Mouse (Mus musculus) liver, adult (tissue): ENCODE results near the gene Gak.

Experiments used
- GATA4 ChIP-seq: IDR thresholded peaks from 2 replicates; pipeline ENCODE4 v1.6.1; 2014; ENCODE audit warnings: mild to moderate bottlenecking, low read length; ENCODE audit not compliant: insufficient replicate concordance

The Gak gene

DNA sequence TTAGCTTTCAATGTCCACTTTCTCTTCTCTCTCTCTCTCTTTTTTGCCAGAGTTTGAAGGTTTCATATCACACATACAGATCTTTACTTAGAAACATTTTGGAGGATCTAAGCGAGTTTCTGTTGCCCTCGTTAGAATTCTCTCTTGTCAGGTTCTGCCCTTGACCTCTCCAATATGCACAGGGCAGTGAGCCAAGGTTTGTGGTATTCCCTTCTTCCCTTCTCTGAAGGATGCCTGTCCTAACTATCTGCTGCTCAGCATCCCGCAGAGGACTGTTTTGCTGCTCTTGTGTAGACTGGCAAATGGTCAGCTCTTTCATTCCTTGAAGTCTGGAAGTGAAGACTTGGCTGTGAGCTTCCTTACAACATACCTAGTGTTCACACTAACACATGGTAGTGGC lies 65.2 kb downstream of the Gak start:
- TF ChIP-seq GATA4 = no peak

GRCm38 (mm10) chr5:108562483-108562882 lies 67.1 kb downstream of the Gak start:
- no peak for TF ChIP-seq GATA4

GRCm38 (mm10) chr5:108556986-108557385 lies 72.6 kb downstream of the Gak start:
- TF ChIP-seq GATA4 = no peak

DNA sequence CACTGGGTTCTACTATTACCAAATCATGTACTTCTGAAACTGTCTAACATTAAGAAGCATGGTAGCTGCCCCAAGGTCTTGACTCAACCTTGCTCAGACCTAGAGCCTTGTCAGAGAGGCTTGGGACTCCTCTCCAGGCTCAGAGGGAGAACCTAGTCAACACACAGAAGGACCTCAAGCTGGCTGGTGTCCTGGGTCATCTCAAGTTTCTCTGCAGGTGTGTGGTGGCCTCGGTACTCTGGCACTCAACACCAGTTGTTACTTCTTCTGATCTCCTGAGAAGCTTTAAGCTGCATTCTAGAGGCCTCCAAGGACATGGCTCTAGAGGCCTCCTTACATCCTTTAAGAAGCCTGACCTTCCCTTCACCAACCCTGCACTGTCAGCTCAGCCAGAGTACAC lies 75.5 kb downstream of the Gak start:
- TF ChIP-seq GATA4 = no peak

DNA sequence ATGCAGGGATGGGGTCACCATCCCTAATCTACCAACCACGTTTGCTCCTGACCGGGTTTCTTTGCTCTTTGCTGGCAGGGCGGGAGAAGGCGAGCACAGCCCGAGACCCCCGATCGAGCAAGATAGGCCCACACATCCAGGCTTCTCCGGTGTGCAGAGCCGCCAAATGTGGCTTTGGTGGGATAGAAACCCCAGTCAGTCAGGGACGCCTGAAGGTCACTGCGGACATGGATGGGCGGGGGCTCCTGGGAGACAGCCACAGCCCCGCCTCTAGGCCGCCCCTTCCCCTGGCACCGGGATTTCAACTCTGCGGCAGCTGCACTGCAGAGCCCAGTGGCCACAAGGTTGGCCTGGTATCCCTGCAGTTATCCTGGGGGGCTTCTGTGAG lies 79.4 kb downstream of the Gak start:
- TF ChIP-seq GATA4 = no peak

GRCm38 (mm10) chr5:108549489-108550206 lies 79.9 kb downstream of the Gak start, which contains the start of gene Cplx1:
Gene Cplx1, minus strand, starts transcription at chr5:108550024.
- TF ChIP-seq GATA4 = no peak

DNA sequence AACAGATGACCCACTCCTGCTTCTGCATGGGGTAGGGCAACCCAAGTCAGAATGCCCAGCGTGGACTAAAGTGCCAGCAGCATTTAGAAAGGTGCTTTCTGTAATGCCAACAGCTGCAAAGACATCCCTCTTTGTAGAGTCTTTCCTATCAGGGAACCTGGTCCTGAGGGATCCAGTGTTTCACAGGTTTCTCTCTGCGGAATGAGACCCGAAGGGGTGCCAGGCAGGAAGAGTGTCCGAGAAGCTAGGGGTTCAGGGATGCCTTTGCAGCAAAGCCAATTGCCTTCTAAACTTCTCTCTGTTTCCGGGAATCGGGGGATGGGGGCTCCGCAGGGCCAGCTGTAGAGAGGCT lies 80.4 kb downstream of the Gak start:
- TF ChIP-seq GATA4 = no peak

- TF ChIP-seq GATA4 = no peak
These were observed 81.9 kb downstream of the Gak start for GRCm38 (mm10) chr5:108547636-108548035.

GRCm38 (mm10) chr5:108543516-108544291 lies 85.9 kb downstream of the Gak start:
- TF ChIP-seq GATA4 = no peak

DNA sequence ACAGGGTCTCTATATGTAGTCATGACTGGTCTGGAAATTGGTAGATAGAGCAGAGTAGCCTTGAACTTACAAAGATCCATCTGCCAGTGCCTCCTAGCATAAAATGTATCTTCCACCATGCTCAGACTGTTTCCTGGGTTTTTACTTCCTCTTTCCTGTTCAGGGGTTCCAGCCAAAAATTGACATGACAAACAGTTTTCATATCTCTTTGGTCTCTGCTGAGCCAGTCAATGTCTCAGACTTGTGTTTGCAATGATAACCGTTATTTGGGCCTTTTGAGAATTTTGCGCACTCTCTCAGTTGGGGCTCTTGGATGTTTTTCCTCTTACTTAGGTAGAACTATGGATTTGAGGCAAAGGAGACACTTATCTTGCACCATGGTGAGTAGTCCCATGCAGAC lies 95.4 kb downstream of the Gak start:
- TF ChIP-seq GATA4 = no peak

- no peak for TF ChIP-seq GATA4
These were observed 107.0 kb downstream of the Gak start for GRCm38 (mm10) chr5:108522597-108522996.

DNA sequence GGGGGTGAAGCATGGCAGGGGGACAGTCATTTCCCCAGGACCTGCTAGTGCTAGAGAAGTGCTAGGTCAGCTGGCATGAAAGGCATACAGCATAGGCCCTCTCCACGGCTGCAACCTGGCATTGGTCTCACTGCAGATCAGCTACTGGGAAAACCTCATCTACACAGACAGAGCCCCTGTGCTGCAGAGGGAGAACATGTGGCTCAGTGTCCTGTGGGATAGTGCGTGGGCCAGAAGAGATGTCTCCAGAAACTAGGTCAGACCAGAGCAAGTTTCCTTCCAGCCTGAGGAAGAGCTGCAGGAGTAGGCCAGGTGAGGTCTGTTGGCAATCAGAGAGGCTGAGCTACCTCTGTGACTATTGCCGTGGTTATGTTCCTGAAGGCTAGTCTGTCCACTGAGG lies 107.7 kb downstream of the Gak start:
- TF ChIP-seq GATA4 = no peak

GRCm38 (mm10) chr5:108521016-108521415 lies 108.5 kb downstream of the Gak start:
- TF ChIP-seq GATA4 = no peak

- no peak for TF ChIP-seq GATA4
These were observed 109.4 kb downstream of the Gak start for GRCm38 (mm10) chr5:108520153-108520552.
